In the genomic region with DNA sequence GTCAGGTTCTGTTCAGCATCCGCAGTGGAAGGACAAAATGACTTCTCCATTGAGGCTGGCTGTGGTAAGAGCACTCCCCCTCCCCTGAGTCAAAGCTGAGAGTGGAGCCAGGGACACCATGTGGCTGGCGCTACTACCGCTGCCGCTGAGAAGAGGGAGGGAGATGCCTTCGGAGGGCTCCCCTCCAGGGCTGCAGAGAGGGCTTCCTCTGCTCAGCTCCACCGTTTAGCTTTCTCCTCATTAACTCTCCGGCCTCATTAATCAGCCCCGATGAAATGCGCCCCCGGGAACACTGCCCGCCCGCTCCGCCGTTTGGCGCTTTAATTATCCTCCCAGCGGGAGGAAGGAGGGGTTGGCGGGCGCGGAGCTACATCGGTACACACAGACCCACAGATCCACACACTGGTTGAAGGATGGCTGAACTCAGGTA, we compare ENCODE assay signal across 8 mouse cellular contexts. TPM values are rescaled to one million over a fixed set of nuclear protein-coding genes. Genes with fewer than 3 reads are reported as not detected.
DNase-seq lines count a peak whose midpoint lies in the region; ATAC-seq and TF ChIP-seq lines count a peak whose summit lies in the region.

No protein-coding gene starts in this region.

- H3K9me3 ChIP-seq in heart, embryonic 13.5 days: no peaks in the 10 kb centered on the region
- no peaks in the 10 kb centered on the region for H3K9me3 ChIP-seq in embryonic facial prominence, embryonic 14.5 days (ENCODE audit: control insufficient read depth, low read length)
- no peaks in the 10 kb centered on the region for H3K9me3 ChIP-seq in intestine, embryonic 16.5 days (ENCODE audit: control insufficient read depth, low read length)
- no peaks in the 10 kb centered on the region for H3K9me3 ChIP-seq in midbrain, embryonic 11.5 days (ENCODE audit: control insufficient read depth, low read length)
- no peaks in the 10 kb centered on the region for H3K9me3 ChIP-seq in stomach, postnatal 0 days (ENCODE audit: control insufficient read depth, low read length)

- H3K4me3 ChIP-seq in heart, embryonic 13.5 days: peak overlapping the region; percentile 48
- H3K4me3 ChIP-seq in embryonic facial prominence, embryonic 14.5 days (ENCODE audit: low read depth, low read length): peak overlapping the region; percentile 27
- H3K4me3 ChIP-seq in intestine, embryonic 16.5 days (ENCODE audit: low read length): peak overlapping the region; percentile 11
- peak overlapping the region; percentile 27 for H3K4me3 ChIP-seq in midbrain, embryonic 11.5 days (ENCODE audit: low read depth, low read length)
- peak overlapping the region; percentile 22; the same call in 1 of the 2 replicates for H3K4me3 ChIP-seq in stomach, postnatal 0 days (ENCODE audit: low read depth, low read length)

- peak overlapping the region; percentile 73 for H3K4me2 ChIP-seq in heart, embryonic 13.5 days
- peak overlapping the region; percentile 48 for H3K4me2 ChIP-seq in embryonic facial prominence, embryonic 14.5 days (ENCODE audit: low read depth, low read length)
- H3K4me2 ChIP-seq in intestine, embryonic 16.5 days (ENCODE audit: low read depth, low read length): peak overlapping the region; percentile 36
- H3K4me2 ChIP-seq in midbrain, embryonic 11.5 days: peak overlapping the region; percentile 47
- peak overlapping the region; percentile 45 for H3K4me2 ChIP-seq in stomach, postnatal 0 days (replicated peaks; ENCODE audit: low read depth)

- ATAC-seq in heart, embryonic 13.5 days (ENCODE audit: extremely low read depth, insufficient number of reproducible peaks, low FRiP score, low TSS enrichment): no peak
- ATAC-seq in embryonic facial prominence, embryonic 14.5 days (ENCODE audit: low read depth): peak; percentile 73; the same call in 1 of the 2 replicates
- ATAC-seq in intestine, embryonic 16.5 days: peak; percentile 44
- ATAC-seq in midbrain, embryonic 11.5 days (ENCODE audit: low FRiP score): peak; percentile 33; the same call in 1 of the 2 replicates
- 0 out of 2 replicates have a peak, but pooled peaks have one; percentile 41 for ATAC-seq in stomach, postnatal 0 days (ENCODE audit: low FRiP score, low TSS enrichment)

- no peak overlapping the region for H3K27ac ChIP-seq in heart, embryonic 13.5 days (replicated peaks)
- H3K27ac ChIP-seq in embryonic facial prominence, embryonic 14.5 days (replicated peaks; ENCODE audit: low read depth, low read length): no peak overlapping the region
- no peak overlapping the region for H3K27ac ChIP-seq in intestine, embryonic 16.5 days (ENCODE audit: low read length)
- H3K27ac ChIP-seq in midbrain, embryonic 11.5 days (ENCODE audit: low read depth, low read length): no peak overlapping the region
- no peak overlapping the region for H3K27ac ChIP-seq in stomach, postnatal 0 days (replicated peaks)

- peaks cover 31% of the 10 kb centered on the region for H3K4me1 ChIP-seq in heart, embryonic 13.5 days
- peaks cover 3% of the 10 kb centered on the region; the same call in 1 of the 2 replicates for H3K4me1 ChIP-seq in embryonic facial prominence, embryonic 14.5 days (ENCODE audit: control insufficient read depth, insufficient read depth, low read length)
- H3K4me1 ChIP-seq in intestine, embryonic 16.5 days (ENCODE audit: control insufficient read depth, insufficient read depth, low read length): peaks cover 12% of the 10 kb centered on the region; the same call in 1 of the 2 replicates
- H3K4me1 ChIP-seq in midbrain, embryonic 11.5 days (ENCODE audit: control insufficient read depth, insufficient read depth, low read length): peaks cover 38% of the 10 kb centered on the region
- H3K4me1 ChIP-seq in stomach, postnatal 0 days (replicated peaks; ENCODE audit: control insufficient read depth, insufficient read depth): peaks cover 6% of the 10 kb centered on the region; the same call in 1 of the 2 replicates

- DNase-seq in heart, adult 18-20 months: no peak
- peak; percentile 41 for DNase-seq in ZHBTc4 (ENCODE audit: low read depth, low spot score)
- DNase-seq in embryonic facial prominence, embryonic 14.5 days (ENCODE audit: low spot score): peak; percentile 66
- peak; percentile 93 for DNase-seq in midbrain, embryonic 11.5 days (ENCODE audit: low spot score, missing footprints)
- no peak for DNase-seq in stomach, postnatal 0 days (ENCODE audit: low spot score)
- no peak for DNase-seq in yolk sac, embryonic 10.5 days (ENCODE audit: low spot score)

- H3K27me3 ChIP-seq in heart, embryonic 13.5 days (replicated peaks): peaks cover 99% of the 10 kb centered on the region
- peaks cover 99% of the 10 kb centered on the region for H3K27me3 ChIP-seq in embryonic facial prominence, embryonic 14.5 days (replicated peaks; ENCODE audit: control insufficient read depth, insufficient read depth, low read length)
- H3K27me3 ChIP-seq in intestine, embryonic 16.5 days (replicated peaks; ENCODE audit: control insufficient read depth, insufficient read depth, low read length): peaks cover 77% of the 10 kb centered on the region
- H3K27me3 ChIP-seq in midbrain, embryonic 11.5 days (ENCODE audit: control insufficient read depth, insufficient read depth, low read length): peaks cover 94% of the 10 kb centered on the region
- H3K27me3 ChIP-seq in stomach, postnatal 0 days (ENCODE audit: control insufficient read depth, insufficient read depth, low read length): peaks cover 20% of the 10 kb centered on the region

- TF ChIP-seq EP300 in stomach, postnatal 0 days (optimal IDR thresholded peaks at IDR 0.05): no peak

- TF ChIP-seq CTCF in stomach, postnatal 0 days (IDR thresholded peaks at IDR 0.05; ENCODE audit: low read depth): no peak

- under 1% methylated on average over 20 of the region's 20 CpGs for whole genome bisulfite sequencing in heart, embryonic 13.5 days
- 1% methylated on average over 16 of the region's 20 CpGs for WGBS in embryonic facial prominence, embryonic 14.5 days
- 0% methylated on average over 17 of the region's 20 CpGs for WGBS in intestine, embryonic 16.5 days
- WGBS in midbrain, embryonic 11.5 days: 0% methylated on average over 20 of the region's 20 CpGs
- WGBS in stomach, postnatal 0 days: under 1% methylated on average over 17 of the region's 20 CpGs

- no peaks in the 10 kb centered on the region for H3K36me3 ChIP-seq in heart, embryonic 13.5 days
- H3K36me3 ChIP-seq in embryonic facial prominence, embryonic 14.5 days (ENCODE audit: control insufficient read depth, insufficient read depth, low read length): no peaks in the 10 kb centered on the region
- no peaks in the 10 kb centered on the region for H3K36me3 ChIP-seq in intestine, embryonic 16.5 days (ENCODE audit: control insufficient read depth, insufficient read depth, low read length)
- H3K36me3 ChIP-seq in midbrain, embryonic 11.5 days (ENCODE audit: control insufficient read depth, insufficient read depth, low read length): no peaks in the 10 kb centered on the region
- no peaks in the 10 kb centered on the region for H3K36me3 ChIP-seq in stomach, postnatal 0 days (ENCODE audit: control insufficient read depth, insufficient read depth, low read length)

- H3K9ac ChIP-seq in heart, embryonic 13.5 days: peak overlapping the region; percentile 42; the same call in 1 of the 2 replicates
- H3K9ac ChIP-seq in embryonic facial prominence, embryonic 14.5 days (ENCODE audit: low read depth, low read length): no peak overlapping the region
- H3K9ac ChIP-seq in intestine, embryonic 16.5 days (ENCODE audit: low read depth, low read length): no peak overlapping the region
- no peak overlapping the region for H3K9ac ChIP-seq in midbrain, embryonic 11.5 days (ENCODE audit: low read length)
- H3K9ac ChIP-seq in stomach, postnatal 0 days (ENCODE audit: low read length): no peak overlapping the region

RNA-seq across cellular contexts. Expression of a gene that starts 23.4 kb away (rescaled TPM):
- 0.14 and 0.17 TPM in 2 replicates for polyA plus RNA-seq in heart, embryonic 13.5 days (2015; fragmentation: Nextera tagmentation; extraction: Ambion mirVana)
- not detected for total RNA-seq in heart, adult 18-20 months (2021)
- polyA plus RNA-seq in embryonic facial prominence, embryonic 14.5 days (2014; fragmentation: Nextera tagmentation; extraction: Ambion mirVana): 0.08 and 0.15 TPM in 2 replicates
- polyA plus RNA-seq in intestine, embryonic 16.5 days (2015; fragmentation: Nextera tagmentation; extraction: Ambion mirVana): 0.07 TPM in 1 of 2 replicates, not detected in the other
- 40.1 and 43.9 TPM in 2 replicates for polyA plus RNA-seq in midbrain, embryonic 11.5 days (2014; fragmentation: Nextera tagmentation; extraction: Ambion mirVana)
- 0.02 and 0.11 TPM in 2 replicates for polyA plus RNA-seq in stomach, postnatal 0 days (2015; fragmentation: Nextera tagmentation; extraction: Ambion mirVana)

RNA-seq across cellular contexts. Expression of a gene that starts 32.6 kb away (rescaled TPM):
- 14.3 and 14.7 TPM in 2 replicates for polyA plus RNA-seq in heart, embryonic 13.5 days (2015; fragmentation: Nextera tagmentation; extraction: Ambion mirVana)
- total RNA-seq in heart, adult 18-20 months (2021): 1 to 10 TPM; 5.9 to 7.9 TPM
- 24.9 and 25.0 TPM in 2 replicates for polyA plus RNA-seq in embryonic facial prominence, embryonic 14.5 days (2014; fragmentation: Nextera tagmentation; extraction: Ambion mirVana)
- 8.1 and 10.9 TPM in 2 replicates for polyA plus RNA-seq in intestine, embryonic 16.5 days (2015; fragmentation: Nextera tagmentation; extraction: Ambion mirVana)
- 35.8 and 36.4 TPM in 2 replicates for polyA plus RNA-seq in midbrain, embryonic 11.5 days (2014; fragmentation: Nextera tagmentation; extraction: Ambion mirVana)
- polyA plus RNA-seq in stomach, postnatal 0 days (2015; fragmentation: Nextera tagmentation; extraction: Ambion mirVana): 7.5 TPM in 2 replicates

RNA-seq across cellular contexts. Expression of a gene that starts 54.8 kb away (rescaled TPM):
- polyA plus RNA-seq in heart, embryonic 13.5 days (2015; fragmentation: Nextera tagmentation; extraction: Ambion mirVana): 7.4 and 8.8 TPM in 2 replicates
- 10 to 100 TPM; 27.9 to 38.3 TPM for total RNA-seq in heart, adult 18-20 months (2021)
- 10.8 and 12.4 TPM in 2 replicates for polyA plus RNA-seq in embryonic facial prominence, embryonic 14.5 days (2014; fragmentation: Nextera tagmentation; extraction: Ambion mirVana)
- polyA plus RNA-seq in intestine, embryonic 16.5 days (2015; fragmentation: Nextera tagmentation; extraction: Ambion mirVana): 11.7 and 13.9 TPM in 2 replicates
- 5.1 and 5.3 TPM in 2 replicates for polyA plus RNA-seq in midbrain, embryonic 11.5 days (2014; fragmentation: Nextera tagmentation; extraction: Ambion mirVana)
- 4.4 and 5.2 TPM in 2 replicates for polyA plus RNA-seq in stomach, postnatal 0 days (2015; fragmentation: Nextera tagmentation; extraction: Ambion mirVana)

Comparison
In these comparisons a context has a peak if more than half of its experiments do, and no peak if none do; other contexts are left out.
1. DNase-seq: peak in ZHBTc4 (single experiment), embryonic facial prominence, embryonic 14.5 days (single experiment) and midbrain, embryonic 11.5 days (single experiment); none in heart, adult 18-20 months (0 of 2), stomach, postnatal 0 days (single experiment) and yolk sac, embryonic 10.5 days (single experiment).
2. RNA of a gene that starts 23.4 kb away (polyA plus RNA-seq): 40.1 to 43.9 TPM in midbrain, embryonic 11.5 days; 0.14 to 0.17 TPM in heart, embryonic 13.5 days, 0.08 to 0.15 TPM in embryonic facial prominence, embryonic 14.5 days, 0.02 to 0.11 TPM in stomach, postnatal 0 days and 0.07 TPM in intestine, embryonic 16.5 days; every median in the first group is over 10 times any median in the second.
3. Peak in every context shown above with its lines, with median percentiles within 50 percentile points of each other: H3K4me2 ChIP-seq and H3K4me3 ChIP-seq.